Mouse (Mus musculus) NIH3T3 (cell line): ENCODE measurements around the gene Dnajb13.

Source experiments
- DNase-seq: peaks from one replicate; pipeline ENCODE4 v3.0.0-alpha.2; 2012; ENCODE audit warnings: low read depth

Dnajb13 gene

GRCm38 (mm10) chr7:100514573-100514972 is at the start of gene Dnajb13:
Gene Dnajb13, minus strand, starts transcription at chr7:100514960.
- no peak for DNase-seq

DNA sequence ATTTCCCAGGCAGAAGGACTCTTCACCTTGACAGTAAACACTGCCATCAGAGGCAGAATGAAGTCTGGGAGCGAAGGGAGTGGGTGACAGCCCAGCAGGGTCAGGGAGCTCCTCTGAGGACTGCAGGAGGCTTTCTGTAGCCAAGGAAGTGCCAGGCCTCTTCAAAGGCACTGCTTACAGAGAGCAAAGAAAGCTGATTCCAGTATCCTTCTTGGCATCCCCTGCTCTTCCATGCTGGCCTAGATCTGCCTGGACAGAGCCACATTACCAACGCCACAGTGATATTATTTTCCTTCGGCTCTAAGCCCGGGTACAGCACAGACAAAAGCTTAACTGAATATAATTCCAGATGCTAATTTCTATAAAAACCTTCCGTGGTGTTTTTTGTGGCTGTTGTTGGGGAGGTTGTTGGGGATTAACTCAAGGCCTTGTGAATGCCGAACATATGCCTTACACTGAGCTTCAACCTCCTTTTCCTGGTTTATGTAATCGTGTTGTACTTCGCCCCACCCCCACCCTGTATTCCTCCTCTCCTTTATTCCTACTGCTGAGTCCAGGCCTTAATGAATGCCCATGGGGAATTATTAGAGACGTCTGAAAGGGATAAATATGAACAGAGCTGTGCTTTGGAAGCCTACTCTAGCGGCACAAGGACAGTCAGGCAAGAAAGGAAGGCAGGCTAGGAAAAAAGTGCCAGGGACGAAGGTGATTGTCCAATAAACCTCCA is 47.3 kb upstream of the Dnajb13 start:
- DNase-seq = no peak

DNA sequence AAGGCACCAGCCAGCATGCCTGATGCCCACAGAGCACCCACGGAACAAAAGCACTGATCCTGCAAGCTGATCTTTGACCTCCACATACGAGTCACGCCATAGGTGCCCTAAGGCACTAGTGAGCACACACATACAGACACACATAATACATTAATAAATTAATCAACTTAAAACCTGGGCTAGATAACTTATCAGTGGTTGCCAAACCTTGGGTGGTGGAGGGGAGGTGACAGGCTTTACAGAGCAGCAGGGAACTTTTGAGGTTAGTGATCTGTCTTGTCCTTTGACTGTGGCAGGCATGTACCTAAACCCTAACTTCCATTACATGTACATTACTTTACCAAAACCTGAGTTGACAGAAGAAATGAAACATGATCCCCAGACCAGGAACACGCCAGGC is 44.6 kb upstream of the Dnajb13 start:
- no peak for DNase-seq

DNA sequence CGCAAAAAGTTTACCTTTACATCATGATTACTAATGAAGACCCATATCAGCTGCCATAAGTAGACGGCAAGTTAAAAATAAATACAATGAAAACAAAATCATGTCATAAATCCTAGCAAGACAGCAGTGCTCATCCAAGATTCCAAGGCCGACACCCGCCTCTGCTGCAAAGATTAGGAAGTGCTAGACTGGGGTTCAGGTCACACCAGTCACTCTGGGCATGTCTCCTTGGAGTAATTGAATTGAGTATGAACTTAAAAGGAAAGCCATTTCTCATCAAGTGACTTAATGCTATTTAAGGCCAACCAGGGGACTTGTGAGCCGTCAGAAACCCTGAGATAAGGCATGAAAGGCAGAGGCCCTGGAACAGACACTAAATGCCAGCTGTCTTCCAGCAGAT is 42.5 kb upstream of the Dnajb13 start:
- no peak for DNase-seq

DNA sequence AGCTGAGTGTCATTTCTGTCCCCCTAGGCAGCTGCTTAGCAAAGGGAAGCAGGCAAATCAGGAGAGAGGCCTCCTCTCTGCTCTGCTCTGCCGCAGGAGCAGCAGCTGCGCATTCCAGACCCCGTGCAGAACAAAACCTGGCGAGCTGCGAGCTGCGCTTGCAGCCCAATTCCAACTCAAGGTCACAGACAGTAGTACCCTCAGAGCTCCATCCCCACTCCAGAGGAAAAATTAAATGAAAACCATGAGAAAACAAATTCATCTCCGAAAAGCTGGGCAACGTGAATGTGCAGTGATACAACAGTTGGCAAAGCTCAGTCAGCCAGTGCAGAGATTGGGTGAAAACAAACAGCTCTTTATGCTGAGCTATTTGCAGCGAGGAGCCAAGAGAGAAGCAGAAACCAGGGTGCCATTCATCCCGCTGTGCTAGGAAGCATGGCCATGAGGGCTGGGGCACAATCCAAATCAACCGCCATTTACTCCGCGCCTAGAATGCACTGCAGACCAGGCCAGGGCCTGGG is 40.7 kb upstream of the Dnajb13 start:
- no peak for DNase-seq

DNA sequence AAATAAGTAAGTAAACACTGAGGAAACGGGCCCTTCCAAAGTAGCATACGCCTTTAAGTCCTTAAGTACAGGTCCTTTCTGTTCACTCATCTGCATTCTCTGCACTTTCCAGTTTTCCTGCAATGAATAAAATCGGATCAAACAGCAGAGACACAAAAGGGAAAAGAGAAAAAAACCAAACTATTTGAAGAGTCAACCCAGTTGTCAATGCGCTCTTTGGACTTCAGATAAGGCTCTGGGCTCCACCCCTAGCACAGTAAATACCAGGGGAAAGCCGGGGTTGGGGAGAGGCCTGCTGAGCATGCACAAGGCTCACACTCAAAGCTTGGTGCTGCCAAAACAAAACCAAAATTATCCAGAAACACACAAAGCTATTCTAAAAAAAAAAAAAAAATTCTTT is 40.2 kb upstream of the Dnajb13 start:
- DNase-seq = no peak

DNA sequence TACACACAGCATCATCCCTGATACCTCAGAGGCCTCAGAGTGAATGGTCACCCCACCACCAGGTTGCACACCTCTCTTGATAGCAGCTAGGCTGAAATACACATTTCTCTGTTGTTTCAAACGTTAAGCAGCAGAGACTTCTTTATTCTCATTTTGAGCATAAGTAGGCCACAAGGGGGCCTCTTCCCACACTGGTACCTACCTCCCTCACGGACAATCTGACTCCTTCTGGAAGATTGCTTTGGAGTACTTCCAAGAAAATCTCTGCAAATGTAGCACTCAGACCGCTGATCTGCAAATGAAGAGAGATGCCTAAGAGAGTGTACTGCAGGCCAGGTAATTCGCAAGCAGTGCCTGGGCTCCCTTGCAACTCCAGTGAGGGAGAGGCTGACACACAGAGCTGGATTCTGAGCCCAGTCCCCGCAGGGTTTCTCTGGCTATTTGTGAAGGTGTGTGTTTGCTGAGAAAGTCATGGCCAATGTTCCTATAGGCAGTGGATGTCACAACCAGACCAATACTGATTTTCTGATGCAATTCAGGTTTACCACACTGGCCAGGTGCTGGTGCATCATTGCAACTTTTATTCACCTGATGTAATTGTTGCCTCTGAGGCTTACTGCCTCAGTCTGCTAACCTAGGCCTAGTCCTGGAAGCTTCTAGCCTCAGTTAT is 35.7 kb upstream of the Dnajb13 start:
- peak; percentile 68 for DNase-seq

DNA sequence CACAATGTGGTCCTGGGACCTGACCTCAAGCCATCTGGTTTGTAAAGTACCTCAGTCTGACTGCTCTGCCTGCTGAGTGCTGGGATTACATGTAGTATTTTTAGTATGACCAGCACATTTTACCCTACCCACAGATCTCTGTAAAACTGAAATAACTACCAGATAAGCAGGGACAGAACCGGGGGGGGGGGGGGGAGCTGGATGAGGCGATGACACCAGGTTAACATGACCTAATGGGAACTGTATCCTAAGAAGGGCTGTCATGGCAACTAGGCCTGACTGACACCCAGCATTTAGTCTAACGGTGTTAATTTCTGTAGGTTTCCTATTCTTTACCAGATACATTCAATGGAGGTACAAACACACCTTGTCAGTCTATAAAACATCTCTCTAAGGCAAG is 35.0 kb upstream of the Dnajb13 start:
- DNase-seq = no peak

GRCm38 (mm10) chr7:100547631-100548030 is 32.9 kb upstream of the Dnajb13 start:
- no peak for DNase-seq

- DNase-seq = no peak
These were observed 29.7 kb upstream of the Dnajb13 start for GRCm38 (mm10) chr7:100544437-100544836.

DNA sequence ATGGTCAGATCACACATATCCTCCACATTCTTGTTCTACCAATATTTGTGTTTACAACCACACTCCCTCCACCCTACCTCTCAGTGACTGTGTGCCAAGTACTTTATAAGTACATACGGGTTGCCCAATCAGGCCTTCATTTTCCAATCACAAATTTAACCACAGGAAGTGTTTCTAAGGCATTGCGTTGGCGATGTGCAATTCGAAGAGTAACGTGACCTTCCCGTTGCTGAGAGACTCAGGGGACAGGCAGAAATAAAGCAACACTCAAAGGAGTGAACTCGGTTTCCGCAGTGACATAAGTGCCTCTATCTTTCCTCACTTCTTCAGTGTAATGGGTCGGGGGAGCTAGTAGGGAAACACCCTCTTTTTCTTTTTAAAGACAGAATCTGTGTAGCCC is 24.8 kb upstream of the Dnajb13 start:
- DNase-seq = no peak

- DNase-seq = peak; percentile 8
These were observed 22.8 kb upstream of the Dnajb13 start for GRCm38 (mm10) chr7:100537519-100537902.

DNA sequence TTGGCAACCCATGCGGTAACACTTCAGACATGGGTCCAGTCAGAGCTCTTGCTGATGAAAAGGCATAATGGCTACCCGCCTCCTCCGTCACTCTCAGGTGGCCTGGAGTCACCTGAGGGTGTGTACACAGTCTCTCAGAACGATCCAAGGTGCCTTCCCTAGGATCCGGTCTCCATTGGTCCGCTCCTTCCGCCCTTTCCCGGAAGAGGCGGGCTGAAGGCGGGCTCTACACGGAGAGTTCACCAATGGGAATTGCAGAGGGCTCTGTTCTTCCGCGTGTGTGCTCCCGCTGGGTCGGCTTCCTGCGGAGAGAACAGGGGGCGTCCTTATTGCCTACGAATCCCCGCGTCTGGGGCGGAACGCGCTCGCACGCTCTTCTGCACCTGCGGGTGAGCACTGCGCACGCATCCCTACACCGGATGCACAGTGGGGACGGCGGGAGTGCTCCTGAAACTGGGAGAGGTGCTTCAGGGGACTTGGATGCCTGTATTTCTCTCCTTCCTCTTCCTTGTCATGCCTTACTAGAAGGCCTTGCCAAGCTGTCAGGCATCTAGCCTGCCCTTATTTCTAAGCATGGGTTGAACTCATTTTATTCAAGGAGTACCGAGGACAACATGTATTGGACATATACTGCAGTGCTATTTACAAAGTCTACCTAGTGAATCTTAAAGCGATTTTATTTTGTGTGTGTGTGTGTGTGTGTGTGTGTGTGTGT is 22.2 kb upstream of the Dnajb13 start, which contains the start of gene Coa4:
TSS of gene Coa4 (plus strand) at position 268 of the 715 bp plus-strand sequence.
- peak; percentile 90 for DNase-seq

GRCm38 (mm10) chr7:100535831-100536230 is 21.1 kb upstream of the Dnajb13 start:
- DNase-seq = no peak

- no peak for DNase-seq
These were observed 19.5 kb upstream of the Dnajb13 start for GRCm38 (mm10) chr7:100534216-100534615.

GRCm38 (mm10) chr7:100533503-100533902 is 18.7 kb upstream of the Dnajb13 start:
- DNase-seq = no peak

DNA sequence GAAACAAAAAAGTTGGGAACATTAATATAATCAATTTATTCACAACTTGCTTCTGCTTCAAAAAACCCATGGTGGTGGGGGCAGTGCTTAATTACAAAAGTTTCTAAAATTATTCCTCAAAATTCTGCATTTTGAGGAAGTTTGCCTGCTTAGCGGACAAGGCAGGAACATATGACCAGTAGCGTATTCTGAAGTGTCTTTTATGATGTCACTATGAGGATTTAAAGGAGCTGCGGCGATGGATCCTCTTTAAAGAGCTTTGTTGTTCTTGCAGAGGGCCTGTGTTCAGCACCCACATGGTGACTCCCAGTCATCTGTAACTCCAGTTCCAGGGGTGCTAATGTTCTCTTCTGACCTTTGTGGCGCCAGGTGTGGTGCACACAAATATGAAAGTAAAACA is 16.0 kb upstream of the Dnajb13 start:
- no peak for DNase-seq

DNA sequence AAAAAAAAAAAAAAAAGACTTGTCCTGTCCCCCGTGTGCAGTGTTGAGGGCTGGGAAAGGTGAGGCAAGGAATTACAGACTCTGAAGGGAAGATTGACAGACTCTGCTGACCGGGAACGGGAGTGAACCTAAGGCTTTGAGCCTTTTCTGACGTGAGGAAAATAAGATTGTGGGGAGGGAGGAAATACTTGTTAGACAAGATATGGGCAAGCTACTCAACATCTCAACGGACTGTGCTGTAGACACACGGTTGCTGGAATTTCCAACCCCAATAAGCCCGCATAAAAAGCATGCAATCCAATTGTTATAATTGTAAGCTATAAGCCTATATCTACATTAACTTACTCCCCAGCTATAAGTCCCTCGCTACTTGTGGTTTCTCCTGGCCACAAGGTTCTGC is 9.9 kb upstream of the Dnajb13 start:
- no peak for DNase-seq

DNA sequence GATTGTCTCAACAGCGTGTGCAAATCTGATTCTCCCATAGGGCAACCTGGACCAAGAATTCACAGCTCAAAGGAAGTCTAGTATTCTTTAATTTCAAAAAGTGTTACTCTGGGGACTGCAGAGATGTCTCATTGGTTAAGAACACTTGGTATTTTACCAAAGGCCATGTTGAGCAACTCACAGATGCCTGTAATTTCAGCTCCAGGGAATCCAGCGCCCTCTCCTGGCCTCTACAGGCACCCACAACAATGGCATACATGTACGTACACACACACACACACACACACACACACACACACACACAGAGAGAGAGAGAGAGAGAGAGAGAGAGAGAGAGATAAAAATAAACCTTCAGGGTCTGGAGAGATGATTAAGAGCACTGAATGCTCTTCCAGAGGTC is 7.5 kb upstream of the Dnajb13 start:
- DNase-seq = no peak

DNA sequence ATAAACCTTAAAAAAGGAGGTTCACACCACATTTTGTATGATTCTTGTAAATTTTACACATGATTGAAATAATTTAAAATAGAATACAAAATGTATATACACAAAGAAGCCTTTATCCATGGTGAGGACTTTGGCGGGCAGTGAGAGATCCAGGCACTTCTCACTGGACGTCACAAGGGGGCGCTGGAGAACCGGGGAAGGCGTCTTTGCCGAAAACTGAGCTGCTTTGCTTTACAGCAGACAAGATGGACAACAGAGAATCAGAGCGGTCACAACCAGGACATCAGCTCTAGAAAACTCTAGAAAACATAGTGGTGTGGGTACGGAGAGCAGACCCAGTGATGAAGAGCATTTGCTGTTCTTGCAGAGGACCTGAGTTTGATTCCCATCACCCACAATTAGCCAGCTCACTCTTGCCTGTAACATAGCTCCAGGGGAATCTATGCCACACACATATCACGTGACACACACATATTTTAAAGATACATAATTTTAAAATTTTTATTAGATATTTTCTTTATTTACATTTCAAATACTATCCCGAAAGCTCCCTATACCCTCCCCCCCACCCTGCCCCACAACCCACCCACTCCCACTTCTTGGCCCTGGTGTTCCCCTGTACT is 6.0 kb upstream of the Dnajb13 start:
- DNase-seq = peak; percentile 88

DNA sequence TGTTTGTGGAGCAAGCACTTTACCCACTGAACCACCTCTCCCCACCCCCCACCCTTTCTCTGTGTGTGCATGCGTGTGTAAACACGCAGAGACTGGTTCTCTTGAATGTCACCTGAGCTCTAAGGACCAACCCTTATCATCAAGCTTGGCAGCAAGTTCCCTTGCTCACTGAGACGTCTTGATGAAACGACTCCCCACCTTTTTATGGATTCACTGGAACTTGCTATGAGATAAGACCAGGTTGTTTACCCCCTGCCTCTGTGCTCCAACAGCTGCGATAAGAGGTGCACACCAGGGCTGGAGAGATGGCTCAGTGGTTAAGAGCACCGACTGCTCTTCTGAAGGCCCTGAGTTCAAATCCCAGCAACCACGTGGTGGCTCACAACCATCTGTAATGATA is 5.4 kb upstream of the Dnajb13 start:
- no peak for DNase-seq

GRCm38 (mm10) chr7:100511602-100512001 is 3.2 kb downstream of the Dnajb13 start:
- no peak for DNase-seq
